Mouse (Mus musculus): Measurements from ENCODE around the gene Plcb3.

Plcb3 gene

GRCm38 (mm10) chr19:6937541-6938465 is 38.5 kb downstream of the Plcb3 start:
- no peak for DNase-seq

- no peak for DNase-seq
These were observed 40.0 kb downstream of the Plcb3 start for GRCm38 (mm10) chr19:6936299-6936698.

GRCm38 (mm10) chr19:6934195-6934977 is 41.9 kb downstream of the Plcb3 start, which contains the start of gene Kcnk4:
Gene Kcnk4 (minus strand): TSS chr19:6934515.
- DNase-seq = no peak

- no peak for DNase-seq
These were observed 42.7 kb downstream of the Plcb3 start for GRCm38 (mm10) chr19:6933436-6934194.

GRCm38 (mm10) chr19:6933102-6933435 is 43.2 kb downstream of the Plcb3 start:
- no peak for DNase-seq

GRCm38 (mm10) chr19:6932018-6932417 is 44.3 kb downstream of the Plcb3 start:
- DNase-seq = no peak

- no peak for DNase-seq
These were observed 45.3 kb downstream of the Plcb3 start for GRCm38 (mm10) chr19:6931002-6931401.

GRCm38 (mm10) chr19:6928080-6928479 is 48.2 kb downstream of the Plcb3 start:
- DNase-seq = no peak

GRCm38 (mm10) chr19:6926559-6927255 is 49.6 kb downstream of the Plcb3 start:
- peak; percentile 68 for DNase-seq

- no peak for DNase-seq
These were observed 50.5 kb downstream of the Plcb3 start for GRCm38 (mm10) chr19:6925611-6926329.

- DNase-seq = no peak
These were observed 51.0 kb downstream of the Plcb3 start, which contains the start of gene Catsperz for GRCm38 (mm10) chr19:6925307-6925573. Gene Catsperz (minus strand): TSS chr19:6925380.

- DNase-seq = peak; percentile 92
These were observed 51.6 kb downstream of the Plcb3 start for GRCm38 (mm10) chr19:6924461-6925306.

- DNase-seq = no peak
These were observed 53.2 kb downstream of the Plcb3 start for GRCm38 (mm10) chr19:6922901-6923735.

GRCm38 (mm10) chr19:6921647-6922567 is 54.4 kb downstream of the Plcb3 start, which contains the start of gene Esrra:
Gene Esrra (minus strand): TSS chr19:6921813.
- DNase-seq = peak; percentile 100

GRCm38 (mm10) chr19:6920741-6921636 is 55.3 kb downstream of the Plcb3 start:
- DNase-seq = peak; percentile 76

GRCm38 (mm10) chr19:6919876-6920740 is 56.2 kb downstream of the Plcb3 start:
- DNase-seq = peak; percentile 89

GRCm38 (mm10) chr19:6919431-6919830 is 56.8 kb downstream of the Plcb3 start:
- no peak for DNase-seq

Data from kidney, adult 9 months (tissue).